Mouse (Mus musculus) forebrain, embryonic 14.5 days (tissue): ENCODE measurements around the gene Dpm3. TPM values are rescaled to one million over a fixed set of nuclear protein-coding genes. Genes with fewer than 3 reads are reported as not detected.

Experiments used
- ATAC-seq: fragments of 200-750 bp; cut with Nextera tagmentation; 2 replicates; pipeline ENCODE4 v1.8.0; 2017; ENCODE audit warnings: mild to moderate bottlenecking, moderate library complexity
- DNase-seq: peaks from one replicate; pipeline ENCODE4 v3.0.0-alpha.2; 2015; ENCODE audit warnings: low spot score
- H3K27ac ChIP-seq: fragments of 300-500 bp; sonication (generic); 2 replicates; pipeline ENCODE4 v1.5.1; 2014; ENCODE audit warnings: low read depth, mild to moderate bottlenecking, control low read depth, low read length, moderate library complexity
- H3K27me3 ChIP-seq: fragments of 300-500 bp; sonication (generic); replicated peaks from 2 replicates; pipeline ENCODE4 v1.6.1; 2014; ENCODE audit warnings: low read length, control low read depth, mixed read lengths; ENCODE audit not compliant: control insufficient read depth, insufficient read depth
- H3K36me3 ChIP-seq: fragments of 300-500 bp; sonication (generic); 2 replicates; pipeline ENCODE4 v1.6.1; 2014; ENCODE audit warnings: low read length, control low read depth; ENCODE audit not compliant: control insufficient read depth, insufficient read depth
- H3K4me1 ChIP-seq: fragments of 300-500 bp; sonication (generic); 2 replicates; pipeline ENCODE4 v1.6.1; 2014; ENCODE audit warnings: antibody characterized with exemption, low read length, control low read depth; ENCODE audit not compliant: control insufficient read depth, insufficient read depth
- H3K4me2 ChIP-seq: fragments of 300-500 bp; sonication (generic); 2 replicates; pipeline ENCODE4 v1.6.1; 2014; ENCODE audit warnings: mild to moderate bottlenecking, control low read depth, low read length
- H3K4me3 ChIP-seq: fragments of 300-500 bp; sonication (generic); 2 replicates; pipeline ENCODE4 v1.5.1; 2014; ENCODE audit warnings: low read depth, low read length, control low read depth
- H3K9ac ChIP-seq: fragments of 300-500 bp; sonication (generic); 2 replicates; pipeline ENCODE4 v1.6.1; 2014; ENCODE audit warnings: mild to moderate bottlenecking, low read length, control low read depth, moderate library complexity
- H3K9me3 ChIP-seq: fragments of 300-500 bp; sonication (generic); replicated peaks from 2 replicates; pipeline ENCODE4 v1.6.1; 2016; ENCODE audit warnings: low read length, control low read depth, mixed read lengths; ENCODE audit not compliant: control insufficient read depth
- WGBS: fragments of 180-500 bp; shearing (Covaris S2); extraction: QIAGEN DNeasy Blood & Tissue Kit; methylation state at CpG from one replicate; pipeline ENCODE4 v1.1.7; 2014; 5-methylcytosine and 5-hydroxymethylcytosine counted together
- polyA plus RNA-seq: library from polyadenylated mRNA; unstranded; fragments of >200 nt; fragmentation: Nextera tagmentation; extraction: Ambion mirVana; gene quantifications from 2 replicates; pipeline ENCODE4 v1.2.1, GENCODE M21; 2014

Gene Dpm3
- polyA plus RNA-seq, 1 experiment from 2014 or later = 112 TPM

GRCm38 (mm10) chr3:89237682-89238081, 21.5 kb upstream of the Dpm3 start:
- DNase-seq = no peak
- Histone ChIP-seq H3K4me3 (no peak overlapping the region), H3K9me3 (no peaks in the 10 kb centered on the region), H3K27ac (no peak overlapping the region), H3K4me2 (no peak overlapping the region), H3K9ac (no peak overlapping the region), H3K36me3 (peaks cover 99% of the 10 kb centered on the region), H3K4me1 (no peaks in the 10 kb centered on the region), H3K27me3 (no peaks in the 10 kb centered on the region)
- WGBS = 92% methylated on average over 21 of the region's 21 CpGs
- no peak for ATAC-seq

GRCm38 (mm10) chr3:89238494-89238893, 20.7 kb upstream of the Dpm3 start:
- 83% methylated on average over 12 of the region's 12 CpGs for WGBS
- ATAC-seq (no peak), DNase-seq (no peak)
- H3K4me1 ChIP-seq = peaks cover 5% of the 10 kb centered on the region
- H3K27me3 ChIP-seq = no peaks in the 10 kb centered on the region
- no peak overlapping the region for H3K27ac ChIP-seq
- H3K4me2 ChIP-seq = no peak overlapping the region
- no peaks in the 10 kb centered on the region for H3K9me3 ChIP-seq
- H3K9ac ChIP-seq = no peak overlapping the region
- H3K36me3 ChIP-seq = peaks cover 94% of the 10 kb centered on the region
- no peak overlapping the region for H3K4me3 ChIP-seq

- H3K4me2 ChIP-seq = no peak overlapping the region
- no peaks in the 10 kb centered on the region for H3K9me3 ChIP-seq
- ATAC-seq (no peak), DNase-seq (no peak)
- no peak overlapping the region for H3K9ac ChIP-seq
- no peaks in the 10 kb centered on the region for H3K27me3 ChIP-seq
- 70% methylated on average over 9 of the region's 9 CpGs for WGBS
- peaks cover 12% of the 10 kb centered on the region for H3K4me1 ChIP-seq
- H3K36me3 ChIP-seq = peaks cover 54% of the 10 kb centered on the region
- H3K27ac ChIP-seq = no peak overlapping the region
- no peak overlapping the region for H3K4me3 ChIP-seq
Observed at GRCm38 (mm10) chr3:89242331-89242895, 16.7 kb upstream of the Dpm3 start.

GRCm38 (mm10) chr3:89243609-89244008, 15.5 kb upstream of the Dpm3 start:
- Histone ChIP-seq H3K9me3 (no peaks in the 10 kb centered on the region), H3K27me3 (no peaks in the 10 kb centered on the region), H3K4me3 (peak overlapping the region; percentile 70), H3K36me3 (peaks cover 42% of the 10 kb centered on the region), H3K4me1 (peaks cover 12% of the 10 kb centered on the region), H3K4me2 (peak overlapping the region; percentile 95), H3K27ac (peak overlapping the region; percentile 36; the same call in 1 of the 2 replicates), H3K9ac (peak overlapping the region; percentile 67)
- no peak for DNase-seq
- no peak for ATAC-seq
- 14% methylated on average over 14 of the region's 14 CpGs for WGBS

- ATAC-seq (peak; percentile 38), DNase-seq (peak; percentile 47)
- Histone ChIP-seq H3K9ac (peak overlapping the region; percentile 67), H3K4me2 (peak overlapping the region; percentile 95), H3K4me3 (peak overlapping the region; percentile 70), H3K4me1 (peaks cover 12% of the 10 kb centered on the region), H3K9me3 (no peaks in the 10 kb centered on the region), H3K36me3 (peaks cover 35% of the 10 kb centered on the region), H3K27ac (peak overlapping the region; percentile 95), H3K27me3 (no peaks in the 10 kb centered on the region)
- 11% methylated on average over 25 of the region's 25 CpGs for WGBS
Observed at GRCm38 (mm10) chr3:89244158-89244981, 14.8 kb upstream of the Dpm3 start.

GRCm38 (mm10) chr3:89244982-89245687, 14.0 kb upstream of the Dpm3 start:
- Histone ChIP-seq H3K9me3 (no peaks in the 10 kb centered on the region), H3K4me3 (peak overlapping the region; percentile 70), H3K36me3 (peaks cover 32% of the 10 kb centered on the region), H3K27ac (peak overlapping the region; percentile 95), H3K4me2 (peak overlapping the region; percentile 95), H3K27me3 (no peaks in the 10 kb centered on the region), H3K9ac (peak overlapping the region; percentile 67), H3K4me1 (peaks cover 12% of the 10 kb centered on the region)
- DNase-seq = peak; percentile 94
- WGBS = under 1% methylated on average over 14 of the region's 26 CpGs
- peak; percentile 71 for ATAC-seq

GRCm38 (mm10) chr3:89245688-89246171, 13.4 kb upstream of the Dpm3 start, which contains the start of gene Krtcap2:
Krtcap2 (plus strand) TSS chr3:89245966.
- WGBS = 4% methylated on average over 20 of the region's 20 CpGs
- Histone ChIP-seq H3K4me1 (peaks cover 12% of the 10 kb centered on the region), H3K9ac (peak within 1 kb of the TSS; percentile 78)

GRCm38 (mm10) chr3:89246261-89247100, 12.7 kb upstream of the Dpm3 start, which contains the start of gene Trim46:
Trim46 (minus strand) TSS chr3:89246309.
- H3K4me3 ChIP-seq = peak within 1 kb of the TSS; percentile 70
- peaks cover 19% of the 10 kb centered on the region for H3K36me3 ChIP-seq
- WGBS = under 1% methylated on average over 42 of the region's 42 CpGs
- peak within 1 kb of the TSS; percentile 95 for H3K4me2 ChIP-seq
- H3K9ac ChIP-seq = peak within 1 kb of the TSS; percentile 78
- no peaks in the 10 kb centered on the region for H3K27me3 ChIP-seq
- H3K4me1 ChIP-seq = peaks cover 12% of the 10 kb centered on the region
- DNase-seq (peak; percentile 96), ATAC-seq (peak; percentile 77)
- H3K9me3 ChIP-seq = no peaks in the 10 kb centered on the region
- H3K27ac ChIP-seq = peak within 1 kb of the TSS; percentile 95

More at GRCm38 (mm10) chr3:89245688-89246171, 13.4 kb upstream of the Dpm3 start, which contains the start of gene Krtcap2:
- H3K27me3 ChIP-seq = no peaks in the 10 kb centered on the region
- H3K4me3 ChIP-seq = peak within 1 kb of the TSS; percentile 70
- peak; percentile 62 for ATAC-seq
- DNase-seq = peak; percentile 91
- peaks cover 26% of the 10 kb centered on the region for H3K36me3 ChIP-seq
- peak within 1 kb of the TSS; percentile 95 for H3K4me2 ChIP-seq
- H3K9me3 ChIP-seq = no peaks in the 10 kb centered on the region
- peak within 1 kb of the TSS; percentile 95 for H3K27ac ChIP-seq
